Mouse (Mus musculus): ENCODE measurements around the gene St7.

Gene St7

GRCm38 (mm10) chr6:17905776-17906175, 213.0 kb downstream of the St7 start:
- no peak for DNase-seq (ENCODE audit: low spot score)

- DNase-seq (ENCODE audit: low spot score): no peak
These were observed 213.6 kb downstream of the St7 start for GRCm38 (mm10) chr6:17906289-17906688.

GRCm38 (mm10) chr6:17912312-17912711, 219.6 kb downstream of the St7 start:
- no peak for DNase-seq (ENCODE audit: low spot score)

- no peak for DNase-seq (ENCODE audit: low spot score)
These were observed 220.1 kb downstream of the St7 start for GRCm38 (mm10) chr6:17912825-17913224.

- no peak for DNase-seq (ENCODE audit: low spot score)
These were observed 220.6 kb downstream of the St7 start for GRCm38 (mm10) chr6:17913315-17913714.

GRCm38 (mm10) chr6:17914300-17914699, 221.6 kb downstream of the St7 start:
- no peak for DNase-seq (ENCODE audit: low spot score)

GRCm38 (mm10) chr6:17917233-17917632, 224.5 kb downstream of the St7 start:
- no peak for DNase-seq (ENCODE audit: low spot score)

GRCm38 (mm10) chr6:17922180-17922579, 229.4 kb downstream of the St7 start:
- DNase-seq (ENCODE audit: low spot score): no peak

- DNase-seq (ENCODE audit: low spot score): no peak
These were observed 230.2 kb downstream of the St7 start for GRCm38 (mm10) chr6:17922967-17923366.

- DNase-seq (ENCODE audit: low spot score): no peak
These were observed 230.6 kb downstream of the St7 start for GRCm38 (mm10) chr6:17923370-17923769.

GRCm38 (mm10) chr6:17923894-17924505, 231.3 kb downstream of the St7 start:
- DNase-seq (ENCODE audit: low spot score): no peak

- DNase-seq (ENCODE audit: low spot score): peak; percentile 40
These were observed 232.5 kb downstream of the St7 start for GRCm38 (mm10) chr6:17925267-17925666.

- DNase-seq (ENCODE audit: low spot score): no peak
These were observed 235.0 kb downstream of the St7 start for GRCm38 (mm10) chr6:17927746-17928145.

GRCm38 (mm10) chr6:17931187-17931586, 238.5 kb downstream of the St7 start:
- DNase-seq (ENCODE audit: low spot score): peak; percentile 25

- DNase-seq (ENCODE audit: low spot score): no peak
These were observed 239.1 kb downstream of the St7 start for GRCm38 (mm10) chr6:17931835-17932234.

- DNase-seq (ENCODE audit: low spot score): no peak
These were observed 240.1 kb downstream of the St7 start for GRCm38 (mm10) chr6:17932806-17933205.

GRCm38 (mm10) chr6:17938631-17939346, 246.1 kb downstream of the St7 start:
- no peak for DNase-seq (ENCODE audit: low spot score)

GRCm38 (mm10) chr6:17941916-17942315, 249.2 kb downstream of the St7 start:
- no peak for DNase-seq (ENCODE audit: low spot score)

- no peak for DNase-seq (ENCODE audit: low spot score)
These were observed 249.6 kb downstream of the St7 start for GRCm38 (mm10) chr6:17942344-17942743.

GRCm38 (mm10) chr6:17943877-17944617, 251.3 kb downstream of the St7 start:
- DNase-seq (ENCODE audit: low spot score): no peak

GRCm38 (mm10) chr6:17946456-17946855, 253.7 kb downstream of the St7 start:
- no peak for DNase-seq (ENCODE audit: low spot score)

- no peak for DNase-seq (ENCODE audit: low spot score)
These were observed 254.5 kb downstream of the St7 start for GRCm38 (mm10) chr6:17947130-17947831.

Data from urinary bladder, postnatal 14 days (tissue).